Mouse (Mus musculus) neural tube, embryonic 11.5 days (tissue): Measurements from ENCODE around the gene Gmds. TPM values are rescaled to one million over a fixed set of nuclear protein-coding genes. Genes with fewer than 3 reads are reported as not detected.

Experiments
- ATAC-seq: fragments of 200-750 bp; cut with Nextera tagmentation; 2 replicates; pipeline ENCODE4 v1.8.0; 2017; ENCODE audit warnings: moderate number of reproducible peaks, mild to moderate bottlenecking, moderate TSS enrichment, moderate library complexity; ENCODE audit not compliant: insufficient read depth, low FRiP score, low TSS enrichment
- DNase-seq: peaks from one replicate; pipeline ENCODE4 v3.0.0-alpha.2; 2015; ENCODE audit warnings: low spot score
- H3K27ac ChIP-seq: fragments of 300-500 bp; sonication (generic); 2 replicates; pipeline ENCODE4 v1.5.1; 2014; ENCODE audit warnings: low read depth, mild to moderate bottlenecking, low read length
- H3K27me3 ChIP-seq: fragments of 300-500 bp; sonication (generic); 2 replicates; pipeline ENCODE4 v1.6.1; 2014; ENCODE audit warnings: mild to moderate bottlenecking, low read length, mixed read lengths; ENCODE audit not compliant: control insufficient read depth, insufficient read depth
- H3K36me3 ChIP-seq: fragments of 300-500 bp; sonication (generic); 2 replicates; pipeline ENCODE4 v1.6.1; 2014; ENCODE audit warnings: mild to moderate bottlenecking, low read length, moderate library complexity, mixed read lengths; ENCODE audit not compliant: control insufficient read depth, insufficient read depth
- H3K4me1 ChIP-seq: fragments of 300-500 bp; sonication (generic); 2 replicates; pipeline ENCODE4 v1.6.1; 2014; ENCODE audit warnings: low read length, mixed read lengths; ENCODE audit not compliant: control insufficient read depth, insufficient read depth
- H3K4me2 ChIP-seq: fragments of 300-500 bp; sonication (generic); 2 replicates; pipeline ENCODE4 v1.6.1; 2014; ENCODE audit warnings: low read depth, mild to moderate bottlenecking, moderate library complexity
- H3K4me3 ChIP-seq: fragments of 300-500 bp; sonication (generic); 2 replicates; pipeline ENCODE4 v1.5.1; 2014; ENCODE audit warnings: low read depth, low read length
- H3K9ac ChIP-seq: fragments of 300-500 bp; sonication (generic); 2 replicates; pipeline ENCODE4 v1.6.1; 2014; ENCODE audit warnings: mild to moderate bottlenecking, low read length
- H3K9me3 ChIP-seq: fragments of 300-500 bp; sonication (generic); 2 replicates; pipeline ENCODE4 v1.6.1; 2016; ENCODE audit warnings: low read length; ENCODE audit not compliant: control insufficient read depth
- WGBS: fragments of 180-500 bp; shearing (Covaris S2); extraction: QIAGEN DNeasy Blood & Tissue Kit; methylation state at CpG from one replicate; pipeline ENCODE4 v1.1.7; 2014; 5-methylcytosine and 5-hydroxymethylcytosine counted together
- polyA plus RNA-seq: library from polyadenylated mRNA; unstranded; fragments of >200 nt; fragmentation: Nextera tagmentation; extraction: Ambion mirVana; gene quantifications from 2 replicates; pipeline ENCODE4 v1.2.1, GENCODE M21; 2014

The Gmds gene
- polyA plus RNA-seq, 1 experiment from 2014 or later: 27.5 TPM

DNA sequence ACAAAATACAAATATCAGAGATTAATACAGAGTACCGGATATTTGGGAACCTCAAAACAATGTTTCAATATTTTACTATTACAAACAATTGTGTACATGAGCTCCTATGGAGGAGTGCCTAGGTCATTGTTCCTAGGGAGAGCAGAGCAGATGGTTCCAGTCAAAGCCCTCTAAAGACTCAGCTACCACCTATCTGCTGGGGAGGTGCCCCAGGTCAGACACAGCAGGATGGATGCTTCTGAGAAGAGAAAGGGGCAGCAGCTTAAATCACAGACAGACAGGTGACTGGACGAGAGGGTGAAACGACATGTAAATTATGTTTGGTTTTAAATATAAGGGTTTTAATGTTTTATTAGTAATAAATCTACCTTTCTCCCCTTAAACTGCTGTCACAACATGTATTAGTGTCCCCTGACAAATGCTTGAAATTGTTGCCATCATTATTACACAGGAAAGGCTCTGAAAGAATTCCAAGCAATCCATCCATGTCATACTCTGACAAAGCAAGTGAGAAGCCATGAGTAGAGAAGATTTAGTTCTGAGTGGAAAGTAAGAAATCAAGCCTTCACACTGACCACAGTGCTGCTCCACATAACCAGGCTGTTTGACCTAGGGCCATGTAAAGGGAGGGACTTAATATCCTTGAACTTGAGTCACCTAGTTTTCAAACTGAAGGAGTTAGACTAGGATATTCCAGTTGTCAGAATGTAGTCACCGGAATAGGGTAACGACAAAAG lies 131.2 kb downstream of the Gmds start:
- no peak for ATAC-seq
- 56% methylated on average over 5 of the region's 5 CpGs for WGBS
- H3K27me3 ChIP-seq: no peaks in the 10 kb centered on the region
- DNase-seq: no peak
- H3K36me3 ChIP-seq: no peaks in the 10 kb centered on the region
- no peaks in the 10 kb centered on the region for H3K9me3 ChIP-seq
- no peak overlapping the region for H3K4me3 ChIP-seq
- H3K4me1 ChIP-seq: no peaks in the 10 kb centered on the region
- no peak overlapping the region for H3K27ac ChIP-seq
- H3K4me2 ChIP-seq: no peak overlapping the region
- H3K9ac ChIP-seq: no peak overlapping the region

DNA sequence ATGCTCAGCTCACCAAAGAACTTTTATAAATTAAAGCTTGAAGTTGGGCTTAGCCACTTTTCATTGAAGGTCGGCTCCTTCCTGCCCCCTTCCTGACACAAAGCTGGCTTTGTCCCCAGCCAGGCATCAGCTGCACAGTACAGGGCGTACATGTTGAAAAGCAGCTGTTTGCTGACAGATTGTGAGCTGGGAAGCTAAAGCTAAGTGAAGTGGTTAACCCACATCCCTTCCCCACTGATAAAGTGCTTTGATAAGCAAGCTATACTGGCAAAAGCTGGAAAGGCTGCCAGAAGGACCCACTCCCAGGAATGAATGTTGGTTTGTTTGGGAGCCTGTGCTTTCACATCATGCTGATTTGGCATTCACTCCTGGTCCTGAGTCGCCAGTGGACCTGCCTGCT lies 158.6 kb downstream of the Gmds start:
- Histone ChIP-seq H3K36me3 (no peaks in the 10 kb centered on the region), H3K27ac (no peak overlapping the region), H3K4me3 (no peak overlapping the region), H3K9me3 (no peaks in the 10 kb centered on the region), H3K4me1 (no peaks in the 10 kb centered on the region), H3K9ac (no peak overlapping the region), H3K27me3 (no peaks in the 10 kb centered on the region), H3K4me2 (no peak overlapping the region)
- peak; percentile 46 for DNase-seq
- WGBS: 28% methylated on average over 3 of the region's 3 CpGs
- peak; percentile 60; the same call in 1 of the 2 replicates for ATAC-seq

DNA sequence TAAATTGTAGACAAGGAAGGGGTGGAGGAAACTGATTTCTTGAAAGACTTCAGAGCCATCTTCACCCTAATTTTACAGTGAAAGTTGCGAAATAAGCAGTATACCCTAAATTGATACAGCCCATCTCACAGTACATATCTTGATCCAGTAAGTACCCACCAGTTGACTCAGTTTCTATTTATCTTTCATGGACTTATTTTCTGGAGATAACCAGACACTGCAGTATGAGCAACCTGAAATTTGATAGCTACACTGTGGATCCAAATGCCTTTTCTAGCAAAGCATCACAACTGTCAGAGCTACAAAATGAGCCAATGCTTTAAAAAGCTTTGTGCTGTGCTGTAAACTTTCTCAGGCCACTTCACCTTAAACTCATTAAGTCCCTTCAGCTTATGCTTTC lies 159.9 kb downstream of the Gmds start:
- Histone ChIP-seq H3K4me3 (no peak overlapping the region), H3K9ac (no peak overlapping the region), H3K27ac (no peak overlapping the region), H3K4me2 (no peak overlapping the region), H3K4me1 (no peaks in the 10 kb centered on the region), H3K9me3 (no peaks in the 10 kb centered on the region), H3K27me3 (no peaks in the 10 kb centered on the region), H3K36me3 (no peaks in the 10 kb centered on the region)
- no peak for DNase-seq
- ATAC-seq: no peak
- 94% methylated on average over 1 of the region's 1 CpGs for WGBS

DNA sequence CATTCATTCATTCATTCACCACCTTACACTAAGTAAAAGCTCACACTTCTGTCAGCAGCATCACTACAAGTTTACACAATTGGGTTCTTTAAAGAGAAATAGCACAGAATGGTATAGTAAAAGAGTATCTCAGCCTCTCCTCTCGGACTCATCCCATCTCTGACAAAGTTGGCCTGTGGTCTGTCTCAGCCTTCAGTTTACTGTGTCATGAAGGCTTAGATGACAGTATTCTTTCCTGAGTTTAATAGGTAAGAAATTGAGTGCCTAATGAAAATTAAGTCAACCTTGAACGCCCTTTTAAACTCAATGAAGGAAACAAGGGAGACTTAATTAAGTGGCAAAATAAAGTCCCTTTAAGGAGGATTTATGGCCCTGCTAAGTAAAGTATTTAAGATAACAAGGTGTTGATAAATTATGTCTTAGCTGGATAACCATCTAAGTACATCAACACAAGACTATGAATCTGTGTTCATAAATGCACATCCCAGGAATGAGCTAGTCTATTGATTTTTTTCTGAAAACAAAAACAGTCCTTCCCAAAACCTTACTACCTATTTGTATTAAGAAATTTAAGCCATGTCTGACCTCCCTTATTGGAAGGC lies 160.6 kb downstream of the Gmds start:
- H3K9me3 ChIP-seq: no peaks in the 10 kb centered on the region
- WGBS: 78% methylated on average over 2 of the region's 2 CpGs

DNA sequence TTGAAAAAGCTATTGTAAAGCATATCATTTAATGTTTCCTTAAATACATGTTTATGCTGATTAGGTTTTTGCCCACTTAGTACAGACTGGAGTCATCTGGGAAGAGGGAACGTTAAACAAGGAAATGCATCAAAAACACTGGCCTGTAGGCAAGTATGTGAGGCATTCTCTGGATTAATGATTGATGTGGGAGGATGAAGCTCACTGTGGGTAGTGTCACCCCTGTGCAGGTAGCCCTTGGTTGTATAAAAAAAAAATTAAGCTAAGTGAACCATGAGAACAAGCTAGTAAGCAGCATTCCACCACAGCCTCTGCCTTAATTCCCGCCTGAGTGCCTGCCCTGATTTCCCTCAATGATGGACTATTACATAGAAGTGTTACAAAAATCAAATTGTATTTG lies 163.5 kb downstream of the Gmds start:
- H3K9ac ChIP-seq: no peak overlapping the region
- ATAC-seq (no peak), DNase-seq (no peak)
- H3K4me1 ChIP-seq: no peaks in the 10 kb centered on the region
- no peaks in the 10 kb centered on the region for H3K27me3 ChIP-seq
- H3K27ac ChIP-seq: no peak overlapping the region
- H3K4me3 ChIP-seq: no peak overlapping the region
- WGBS: 80% methylated on average over 2 of the region's 2 CpGs
- H3K36me3 ChIP-seq: no peaks in the 10 kb centered on the region
- H3K4me2 ChIP-seq: no peak overlapping the region
- H3K9me3 ChIP-seq: no peaks in the 10 kb centered on the region

More for the DNA sequence above, 160.6 kb downstream of the Gmds start:
- ATAC-seq (no peak), DNase-seq (no peak)
- Histone ChIP-seq H3K4me2 (no peak overlapping the region), H3K4me1 (no peaks in the 10 kb centered on the region), H3K4me3 (no peak overlapping the region), H3K36me3 (no peaks in the 10 kb centered on the region), H3K27ac (no peak overlapping the region), H3K27me3 (no peaks in the 10 kb centered on the region), H3K9ac (no peak overlapping the region)

DNA sequence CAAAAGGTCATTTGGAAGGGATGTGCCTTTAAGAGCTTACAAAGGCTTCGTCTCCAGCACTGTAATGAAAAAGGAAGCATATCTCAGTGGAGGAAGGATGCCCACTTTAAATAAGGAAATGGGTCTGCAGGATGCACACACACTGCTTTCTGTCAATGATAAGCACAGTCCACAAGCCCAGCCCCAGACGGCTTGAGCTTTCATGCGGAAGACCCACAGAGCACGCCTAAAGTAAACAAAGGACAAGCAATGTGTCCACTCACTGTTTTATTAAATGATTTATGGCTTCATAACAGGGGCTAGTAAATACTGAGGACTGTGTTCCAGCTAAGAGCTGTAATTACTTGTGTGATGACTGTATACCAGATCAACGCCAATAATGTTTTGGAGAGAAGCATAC lies 169.4 kb downstream of the Gmds start:
- 9% methylated on average over 5 of the region's 5 CpGs for WGBS
- Histone ChIP-seq H3K36me3 (no peaks in the 10 kb centered on the region), H3K4me3 (no peak overlapping the region), H3K27ac (no peak overlapping the region), H3K4me1 (no peaks in the 10 kb centered on the region), H3K4me2 (no peak overlapping the region), H3K27me3 (no peaks in the 10 kb centered on the region), H3K9ac (no peak overlapping the region), H3K9me3 (no peaks in the 10 kb centered on the region)
- DNase-seq (peak; percentile 37), ATAC-seq (peak; percentile 35; the same call in 1 of the 2 replicates)

DNA sequence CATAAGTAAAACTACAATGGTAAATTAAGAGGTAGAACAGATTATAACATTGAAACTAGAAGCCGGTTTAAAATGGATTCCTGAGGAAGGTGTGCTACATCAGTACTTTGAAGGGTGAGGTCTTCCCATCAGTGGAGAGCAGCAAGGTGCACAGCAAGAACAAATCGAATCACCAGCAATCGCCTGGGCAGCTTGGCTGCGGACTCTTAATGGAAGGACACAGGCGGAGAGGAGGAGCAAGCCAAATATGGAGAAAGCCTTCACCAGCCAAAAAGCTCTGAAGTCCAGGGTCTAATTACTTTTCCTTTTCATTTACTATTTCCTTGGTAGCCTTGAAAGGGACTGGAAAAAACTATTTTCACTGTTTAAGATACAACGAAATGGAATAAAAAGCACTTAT lies 170.7 kb downstream of the Gmds start:
- no peaks in the 10 kb centered on the region for H3K27me3 ChIP-seq
- H3K4me2 ChIP-seq: no peak overlapping the region
- H3K4me1 ChIP-seq: no peaks in the 10 kb centered on the region
- 86% methylated on average over 6 of the region's 6 CpGs for WGBS
- H3K27ac ChIP-seq: no peak overlapping the region
- DNase-seq (no peak), ATAC-seq (no peak)
- H3K36me3 ChIP-seq: no peaks in the 10 kb centered on the region
- H3K9ac ChIP-seq: no peak overlapping the region
- no peaks in the 10 kb centered on the region for H3K9me3 ChIP-seq
- no peak overlapping the region for H3K4me3 ChIP-seq

DNA sequence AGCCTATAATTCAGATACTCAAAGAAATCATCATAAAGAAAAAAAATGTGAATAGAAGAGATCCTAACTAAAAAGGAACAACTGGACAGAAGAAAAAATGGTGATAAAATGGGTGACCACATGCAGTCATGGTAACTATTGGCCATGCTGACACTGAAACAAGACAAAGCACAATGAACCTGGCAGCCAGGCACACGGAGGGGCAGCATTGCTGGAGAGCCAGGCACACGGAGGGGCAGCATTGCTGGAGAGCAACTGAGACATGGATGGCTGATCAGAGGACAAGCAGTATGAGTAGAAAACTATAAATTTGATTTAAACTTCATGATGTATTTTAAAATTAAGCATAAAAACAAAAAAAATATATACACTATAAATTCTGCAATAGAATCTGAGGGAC lies 173.0 kb downstream of the Gmds start:
- Histone ChIP-seq H3K4me3 (no peak overlapping the region), H3K27ac (no peak overlapping the region), H3K27me3 (no peaks in the 10 kb centered on the region), H3K9ac (no peak overlapping the region), H3K36me3 (no peaks in the 10 kb centered on the region), H3K9me3 (no peaks in the 10 kb centered on the region), H3K4me1 (no peaks in the 10 kb centered on the region), H3K4me2 (no peak overlapping the region)
- ATAC-seq (no peak), DNase-seq (no peak)
- 32% methylated on average over 2 of the region's 2 CpGs for WGBS

DNA sequence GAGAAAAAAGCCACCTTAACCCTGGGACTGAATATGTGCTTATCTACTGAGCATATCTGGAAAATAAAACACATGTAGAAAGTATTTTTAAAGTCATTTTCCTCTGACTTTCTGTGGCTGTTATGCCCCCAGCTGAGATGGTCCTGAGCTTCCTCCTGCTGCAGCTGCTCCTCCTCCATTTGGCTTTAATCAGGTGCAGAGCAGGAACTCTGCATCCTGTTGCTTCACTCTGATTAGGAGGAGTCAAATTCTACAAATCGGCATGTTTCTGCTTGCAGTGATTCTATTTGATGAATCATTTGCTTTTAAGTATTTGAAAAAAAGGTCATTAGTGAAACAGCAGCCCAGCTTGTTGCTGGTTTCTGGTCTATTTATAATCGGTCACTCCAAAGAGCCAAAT lies 177.0 kb downstream of the Gmds start:
- ATAC-seq: no peak
- no peak overlapping the region for H3K9ac ChIP-seq
- H3K27ac ChIP-seq: no peak overlapping the region
- H3K36me3 ChIP-seq: no peaks in the 10 kb centered on the region
- no peak overlapping the region for H3K4me3 ChIP-seq
- no peaks in the 10 kb centered on the region for H3K4me1 ChIP-seq
- WGBS: 47% methylated on average over 2 of the region's 2 CpGs
- no peaks in the 10 kb centered on the region for H3K9me3 ChIP-seq
- no peak overlapping the region for H3K4me2 ChIP-seq
- H3K27me3 ChIP-seq: no peaks in the 10 kb centered on the region
- DNase-seq: no peak
